8 mouse cellular contexts compared by ENCODE assay signal in genomic region chr4:148327266-148327997, GRCm38 (mm10). TPM values are rescaled to one million over a fixed set of nuclear protein-coding genes. Genes with fewer than 3 reads are reported as not detected.
DNase-seq lines count a peak whose midpoint lies in the region; ATAC-seq and TF ChIP-seq lines count a peak whose summit lies in the region.

No protein-coding gene starts in this region.

- no peaks in the 10 kb centered on the region for H3K9me3 ChIP-seq in intestine, embryonic 14.5 days (ENCODE audit: control insufficient read depth, low read length)
- no peaks in the 10 kb centered on the region for H3K9me3 ChIP-seq in intestine, postnatal 0 days (ENCODE audit: control insufficient read depth)
- H3K9me3 ChIP-seq in forebrain, embryonic 10.5 days, result no peaks in the 10 kb centered on the region
- no peaks in the 10 kb centered on the region for H3K9me3 ChIP-seq in limb, embryonic 10.5 days (replicated peaks)
- H3K9me3 ChIP-seq in neural tube, embryonic 14.5 days (ENCODE audit: control insufficient read depth, low read length), result no peaks in the 10 kb centered on the region

- no peak for ATAC-seq in intestine, embryonic 14.5 days (replicated peaks; ENCODE audit: low FRiP score, low TSS enrichment, low read depth)
- ATAC-seq in intestine, postnatal 0 days, result no peak
- ATAC-seq in neural tube, embryonic 14.5 days (ENCODE audit: low read depth), result peak; percentile 84

- DNase-seq in intestine, embryonic 14.5 days (ENCODE audit: low spot score), result peak; percentile 69
- peak; percentile 57 for DNase-seq in forebrain, embryonic 10.5 days (ENCODE audit: extremely low spot score, low spot score)
- DNase-seq in limb, embryonic 10.5 days (ENCODE audit: low spot score), result peak; percentile 63
- DNase-seq in adipocyte (ENCODE audit: low spot score), result no peak
- DNase-seq in spleen, adult 12 weeks (ENCODE audit: low spot score), result no peak
- no peak for DNase-seq in gastrocnemius, adult 8-10 months (ENCODE audit: low spot score in 2 of 2)

- peak overlapping the region; percentile 16; the same call in 1 of the 2 replicates for H3K27ac ChIP-seq in intestine, embryonic 14.5 days (ENCODE audit: low read depth)
- H3K27ac ChIP-seq in intestine, postnatal 0 days (ENCODE audit: low read depth, low read length), result no peak overlapping the region
- peak overlapping the region; percentile 62; the same call in 1 of the 2 replicates for H3K27ac ChIP-seq in forebrain, embryonic 10.5 days
- 0 out of 2 replicates have a peak overlapping the region, but pooled peaks have one; percentile 32 for H3K27ac ChIP-seq in limb, embryonic 10.5 days
- peak overlapping the region; percentile 34; the same call in 1 of the 2 replicates for H3K27ac ChIP-seq in neural tube, embryonic 14.5 days (ENCODE audit: low read depth, low read length)

- peaks cover 6% of the 10 kb centered on the region; the same call in 1 of the 2 replicates for H3K4me1 ChIP-seq in intestine, embryonic 14.5 days (replicated peaks; ENCODE audit: control insufficient read depth, insufficient read depth, low read length)
- H3K4me1 ChIP-seq in intestine, postnatal 0 days (replicated peaks; ENCODE audit: control insufficient read depth, insufficient read depth, low read length), result no peaks in the 10 kb centered on the region
- H3K4me1 ChIP-seq in forebrain, embryonic 10.5 days, result peaks cover 59% of the 10 kb centered on the region
- peaks cover 49% of the 10 kb centered on the region for H3K4me1 ChIP-seq in limb, embryonic 10.5 days
- peaks cover 25% of the 10 kb centered on the region for H3K4me1 ChIP-seq in neural tube, embryonic 14.5 days (ENCODE audit: control insufficient read depth, insufficient read depth, low read length)

- no peak overlapping the region for H3K4me3 ChIP-seq in intestine, embryonic 14.5 days (ENCODE audit: low read depth, low read length)
- H3K4me3 ChIP-seq in intestine, postnatal 0 days (ENCODE audit: low read depth, low read length), result no peak overlapping the region
- peak overlapping the region; percentile 36 for H3K4me3 ChIP-seq in forebrain, embryonic 10.5 days
- peak overlapping the region; percentile 31 for H3K4me3 ChIP-seq in limb, embryonic 10.5 days
- H3K4me3 ChIP-seq in neural tube, embryonic 14.5 days (ENCODE audit: low read depth, low read length), result no peak overlapping the region

- no peaks in the 10 kb centered on the region for H3K36me3 ChIP-seq in intestine, embryonic 14.5 days (ENCODE audit: control insufficient read depth, insufficient read depth, low read length)
- no peaks in the 10 kb centered on the region for H3K36me3 ChIP-seq in intestine, postnatal 0 days (ENCODE audit: control insufficient read depth, insufficient read depth)
- H3K36me3 ChIP-seq in forebrain, embryonic 10.5 days (replicated peaks), result no peaks in the 10 kb centered on the region
- no peaks in the 10 kb centered on the region for H3K36me3 ChIP-seq in limb, embryonic 10.5 days
- no peaks in the 10 kb centered on the region for H3K36me3 ChIP-seq in neural tube, embryonic 14.5 days (ENCODE audit: control insufficient read depth, insufficient read depth, low read length)

- H3K9ac ChIP-seq in intestine, embryonic 14.5 days (ENCODE audit: low read length), result no peak overlapping the region
- no peak overlapping the region for H3K9ac ChIP-seq in intestine, postnatal 0 days (ENCODE audit: low read depth, low read length)
- H3K9ac ChIP-seq in neural tube, embryonic 14.5 days (replicated peaks; ENCODE audit: low read depth, low read length), result no peak overlapping the region

- peaks cover 9% of the 10 kb centered on the region; the same call in 1 of the 2 replicates for H3K27me3 ChIP-seq in intestine, embryonic 14.5 days (replicated peaks; ENCODE audit: control insufficient read depth, insufficient read depth, low read length)
- no peaks in the 10 kb centered on the region for H3K27me3 ChIP-seq in intestine, postnatal 0 days (replicated peaks; ENCODE audit: control insufficient read depth, insufficient read depth, low read length)
- peaks cover 32% of the 10 kb centered on the region for H3K27me3 ChIP-seq in forebrain, embryonic 10.5 days (ENCODE audit: poor library complexity, severe bottlenecking)
- peaks cover 13% of the 10 kb centered on the region; the same call in 1 of the 2 replicates for H3K27me3 ChIP-seq in limb, embryonic 10.5 days (ENCODE audit: low read depth, poor library complexity, severe bottlenecking)
- no peaks in the 10 kb centered on the region for H3K27me3 ChIP-seq in neural tube, embryonic 14.5 days (ENCODE audit: control insufficient read depth, insufficient read depth, low read length)

- TF ChIP-seq CTCF in intestine, postnatal 0 days (IDR thresholded peaks at IDR 0.05; ENCODE audit: low read depth), result no peak

- 9% methylated on average over 19 of the region's 19 CpGs for WGBS in intestine, embryonic 14.5 days
- WGBS in intestine, postnatal 0 days, result 11% methylated on average over 19 of the region's 19 CpGs
- 11% methylated on average over 19 of the region's 19 CpGs for WGBS in forebrain, embryonic 10.5 days
- 11% methylated on average over 19 of the region's 19 CpGs for whole genome bisulfite sequencing in limb, embryonic 10.5 days
- WGBS in neural tube, embryonic 14.5 days, result 7% methylated on average over 19 of the region's 19 CpGs

- H3K4me2 ChIP-seq in intestine, embryonic 14.5 days (ENCODE audit: low read length), result 0 out of 2 replicates have a peak overlapping the region, but pooled peaks have one; percentile 3
- no peak overlapping the region for H3K4me2 ChIP-seq in intestine, postnatal 0 days (replicated peaks; ENCODE audit: low read depth)
- H3K4me2 ChIP-seq in neural tube, embryonic 14.5 days (ENCODE audit: low read depth, low read length), result peak overlapping the region; percentile 23; the same call in 1 of the 2 replicates

RNA-seq across cellular contexts. Expression of gene Disp3, which starts 39.7 kb away (rescaled TPM):
- polyA plus RNA-seq in intestine, embryonic 14.5 days (2014; fragmentation: Nextera tagmentation; extraction: Ambion mirVana), result 0.18 and 0.23 TPM in 2 replicates
- polyA plus RNA-seq in intestine, postnatal 0 days (2015; fragmentation: Nextera tagmentation; extraction: Ambion mirVana), result 0.03 and 0.04 TPM in 2 replicates
- polyA plus RNA-seq in forebrain, embryonic 10.5 days (2016; fragmentation: Nextera tagmentation; extraction: Ambion mirVana), result 1.2 and 2.1 TPM in 2 replicates
- 0.33 and 0.60 TPM in 2 replicates for polyA plus RNA-seq in limb, embryonic 10.5 days (2016; fragmentation: Nextera tagmentation; extraction: Ambion mirVana)
- polyA plus RNA-seq in neural tube, embryonic 14.5 days (2014; fragmentation: Nextera tagmentation; extraction: Ambion mirVana), result 19.5 and 19.9 TPM in 2 replicates
- total RNA-seq in gastrocnemius, adult 8-10 months (2022), result under 1 TPM in 2 of 4 experiments, not detected in 2; 0.10 to 0.11 TPM

Comparison
In these comparisons a context has a peak if more than half of its experiments do, and no peak if none do; other contexts are left out.
1. DNase-seq: peak in intestine, embryonic 14.5 days (single experiment), forebrain, embryonic 10.5 days (single experiment) and limb, embryonic 10.5 days (single experiment); none in adipocyte (single experiment), spleen, adult 12 weeks (single experiment) and gastrocnemius, adult 8-10 months (0 of 2).
2. H3K4me3 ChIP-seq: peak in forebrain, embryonic 10.5 days (single experiment) and limb, embryonic 10.5 days (single experiment); none in intestine, embryonic 14.5 days (single experiment), intestine, postnatal 0 days (single experiment) and neural tube, embryonic 14.5 days (single experiment).